Mouse (Mus musculus) frontal cortex, postnatal 14 days (tissue): ENCODE measurements at regions not wholly inside any gene's neighbourhood (a gene's known extent, or its start where the extent isn't known, plus 50 kb on each side); places are given as distances from the start of the nearest gene placed in this dataset.

Experiments used
- DNase-seq, 2 experiments: peaks; one replicate each; pipeline ENCODE4 v3.0.0; 2022; ENCODE audit warnings: low spot score in 2 of 2

GRCm38 (mm10) chr6:108910330-108910729, 81.9 kb downstream of the Edem1 start:
- no peak for DNase-seq

- no peak for DNase-seq
Observed at GRCm38 (mm10) chr6:108912539-108912938, 84.1 kb downstream of the Edem1 start.

GRCm38 (mm10) chr6:108919372-108919913, 91.0 kb downstream of the Edem1 start:
- no peak for DNase-seq

GRCm38 (mm10) chr6:108921181-108921580, 92.7 kb downstream of the Edem1 start:
- DNase-seq, result no peak

DNA sequence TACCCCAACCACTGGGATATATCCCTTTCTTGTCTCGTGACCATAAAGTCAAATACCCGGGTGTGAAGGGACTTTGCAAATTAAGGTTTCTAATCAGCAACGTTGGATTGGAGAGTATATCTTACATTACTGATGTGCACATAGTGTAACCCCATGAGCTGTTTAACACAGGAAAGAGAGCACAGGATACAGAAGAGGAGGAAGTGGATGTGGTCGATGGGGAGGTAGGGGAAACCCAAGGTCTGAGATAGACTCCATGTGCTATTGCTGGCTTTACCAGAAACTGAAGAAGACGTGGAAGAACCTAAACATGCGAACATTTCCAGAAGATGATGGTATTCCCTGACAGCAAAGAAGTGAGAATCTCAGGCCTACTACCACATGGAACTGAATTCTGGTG, 94.1 kb downstream of the Edem1 start:
- no peak for DNase-seq

DNA sequence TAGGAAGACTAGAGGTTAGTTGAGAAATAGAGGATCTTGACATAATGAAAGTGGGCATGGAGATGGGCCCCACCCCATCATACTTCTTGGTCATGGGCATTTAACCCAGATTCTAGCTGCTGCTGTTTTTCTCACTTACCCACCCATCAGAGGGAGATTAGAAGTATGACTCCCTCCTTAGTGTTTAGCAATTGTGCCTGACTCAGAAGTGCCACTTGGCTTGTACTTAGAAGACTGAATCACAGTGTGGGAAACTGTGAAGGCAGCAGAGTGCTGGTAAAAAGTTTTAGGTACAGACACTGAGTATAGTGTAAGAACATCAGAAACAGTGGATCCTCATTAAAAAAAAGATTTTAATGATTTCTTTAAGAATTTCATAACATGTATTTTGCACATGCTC, 100.5 kb downstream of the Edem1 start:
- DNase-seq, result no peak

- DNase-seq, result no peak
Observed at GRCm38 (mm10) chr6:108938646-108939045, 110.2 kb downstream of the Edem1 start.

DNA sequence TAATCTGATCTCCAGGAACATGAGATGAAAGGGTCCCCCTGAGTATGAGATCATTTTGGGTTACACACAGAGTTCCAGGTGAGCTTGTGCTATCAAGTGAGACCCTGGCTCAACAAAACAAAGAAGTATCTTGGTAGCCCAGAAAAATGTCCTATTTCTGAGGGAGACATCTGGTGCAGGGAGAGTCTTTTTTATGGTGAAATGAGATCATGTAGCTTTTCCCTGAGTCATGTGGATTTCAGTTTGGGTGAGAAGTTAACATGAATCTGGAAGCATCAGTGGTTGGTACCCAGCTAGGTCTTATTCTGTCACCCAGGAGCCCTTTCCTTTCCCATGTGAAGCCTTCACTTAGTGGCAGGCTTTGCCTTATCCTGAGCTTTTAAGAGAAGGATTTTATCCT, 113.8 kb downstream of the Edem1 start:
- no peak for DNase-seq

DNA sequence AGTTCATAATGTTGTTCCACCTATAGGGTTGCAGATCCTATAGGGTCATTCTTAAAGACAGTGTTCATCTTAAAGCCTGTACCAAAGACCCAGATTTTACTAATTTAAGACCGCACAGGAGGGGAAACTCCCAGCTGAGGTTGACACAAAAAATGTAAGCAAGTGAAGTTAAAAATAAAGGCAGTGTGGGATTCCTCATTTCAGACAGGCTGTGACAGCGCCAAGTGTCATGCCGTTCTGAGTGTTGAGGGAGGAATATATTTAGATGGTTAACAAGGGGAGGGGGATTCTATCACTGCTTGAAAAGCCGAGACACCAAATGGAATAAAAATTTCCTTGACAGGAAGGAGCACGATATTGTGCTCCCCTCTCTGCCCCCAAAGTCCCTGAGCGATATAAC, 123.9 kb downstream of the Edem1 start:
- no peak for DNase-seq

- DNase-seq, result no peak
Observed at GRCm38 (mm10) chr6:108962810-108963209, 134.4 kb downstream of the Edem1 start.

- peak; percentile 23 to 72 for DNase-seq
Observed at GRCm38 (mm10) chr6:108963295-108963694, 134.9 kb downstream of the Edem1 start.

DNA sequence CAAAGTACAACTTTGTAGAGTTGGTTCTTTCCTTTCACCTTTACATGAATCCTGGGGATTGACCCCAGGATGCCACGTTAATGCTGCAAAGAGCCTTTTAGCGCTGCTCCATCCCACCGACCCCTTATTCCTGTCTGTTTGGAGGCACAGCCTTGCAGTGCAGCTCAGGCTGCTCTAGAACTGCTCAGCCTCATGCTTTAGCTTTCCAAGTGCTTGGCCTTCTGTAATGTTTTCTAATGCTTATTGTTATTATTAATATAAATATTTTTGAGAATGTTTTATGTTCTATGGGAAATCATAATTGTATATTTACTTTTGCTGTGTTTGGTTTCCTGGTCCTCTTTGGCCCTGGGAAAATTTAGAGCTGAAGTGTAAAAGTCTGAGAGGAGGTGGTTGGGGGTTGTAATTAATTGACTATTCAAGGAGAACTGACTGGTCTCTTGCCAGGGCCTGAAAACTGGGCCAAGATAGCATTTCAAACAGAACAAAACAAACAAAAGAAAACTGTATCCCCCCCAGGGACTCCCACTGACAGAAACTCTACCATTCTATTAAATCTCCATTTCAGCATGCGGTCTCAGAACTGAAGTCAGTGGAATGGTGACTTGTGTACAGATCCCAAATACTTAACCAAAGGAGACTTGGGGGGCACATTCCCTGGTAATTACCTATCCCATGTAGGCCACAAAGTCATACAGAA, 141.2 kb downstream of the Edem1 start:
- no peak for DNase-seq

DNA sequence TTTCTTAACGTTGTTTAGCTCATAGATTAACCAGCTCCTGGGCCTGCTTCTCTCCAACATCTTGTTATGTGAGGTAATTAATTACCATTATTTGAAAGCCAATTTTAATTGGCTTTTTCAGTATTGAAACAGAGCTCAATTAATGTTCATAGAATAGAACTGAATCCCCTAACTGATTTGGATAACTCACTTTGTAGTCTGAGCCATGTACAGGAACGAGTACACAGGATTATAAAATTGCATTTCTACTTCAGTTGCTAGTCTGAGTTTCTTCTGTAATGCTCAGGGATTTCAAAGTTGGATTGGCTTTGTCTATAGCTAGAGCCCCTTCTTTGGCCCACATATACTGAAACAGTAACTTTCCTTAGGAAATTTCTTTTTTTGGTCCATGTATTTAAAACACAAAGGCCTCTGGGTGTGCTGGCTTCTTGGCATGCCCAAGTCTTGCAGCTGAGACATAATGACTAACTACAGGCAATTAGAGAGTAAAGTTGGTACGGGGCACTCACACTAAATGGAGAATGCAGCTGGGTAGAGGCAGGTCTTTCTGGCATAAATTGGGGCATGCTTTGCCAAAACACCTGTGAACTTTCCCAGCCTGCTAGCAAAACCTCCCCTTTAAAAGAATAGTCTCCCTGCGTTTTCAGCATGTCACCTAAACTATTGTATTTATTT, 143.1 kb downstream of the Edem1 start:
- DNase-seq, result no peak

DNA sequence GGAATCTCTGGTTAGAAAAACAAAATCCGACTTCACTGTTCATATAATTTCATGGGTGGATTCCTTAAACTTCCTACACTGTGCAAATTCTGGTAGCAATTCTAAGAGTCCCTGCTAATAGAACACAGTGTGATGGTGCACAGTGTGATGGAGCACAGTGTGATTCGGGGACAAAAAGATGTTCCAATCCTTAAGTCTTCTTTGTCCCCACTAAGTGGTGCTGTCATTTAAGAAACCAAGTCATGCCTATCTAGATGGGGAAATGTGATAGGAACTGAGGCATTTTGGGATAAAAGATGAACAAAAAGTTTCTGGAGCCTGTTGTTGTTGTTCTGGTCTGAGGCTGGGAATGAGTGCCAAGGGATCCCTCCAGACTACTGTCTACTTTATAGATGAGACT, 145.3 kb downstream of the Edem1 start:
- no peak for DNase-seq

- DNase-seq, result no peak
Observed at GRCm38 (mm10) chr6:108989506-108989905, 161.1 kb downstream of the Edem1 start.

- no peak for DNase-seq
Observed at GRCm38 (mm10) chr6:108993743-108994142, 165.3 kb downstream of the Edem1 start.

- no peak for DNase-seq
Observed at GRCm38 (mm10) chr6:109004443-109004842, 176.0 kb downstream of the Edem1 start.

- no peak for DNase-seq
Observed at GRCm38 (mm10) chr6:109009364-109009763, 180.9 kb downstream of the Edem1 start.

GRCm38 (mm10) chr6:109009793-109010192, 181.4 kb downstream of the Edem1 start:
- DNase-seq, result no peak

GRCm38 (mm10) chr6:109019731-109020130, 191.3 kb downstream of the Edem1 start:
- no peak for DNase-seq
